Mouse (Mus musculus): ENCODE data around the gene Chrna7. TPM values are rescaled to one million over a fixed set of nuclear protein-coding genes. Genes with fewer than 3 reads are reported as not detected.

Chrna7 gene
- polyA plus RNA-seq, 1 experiment from 2014 or later = 1.6 TPM

DNA sequence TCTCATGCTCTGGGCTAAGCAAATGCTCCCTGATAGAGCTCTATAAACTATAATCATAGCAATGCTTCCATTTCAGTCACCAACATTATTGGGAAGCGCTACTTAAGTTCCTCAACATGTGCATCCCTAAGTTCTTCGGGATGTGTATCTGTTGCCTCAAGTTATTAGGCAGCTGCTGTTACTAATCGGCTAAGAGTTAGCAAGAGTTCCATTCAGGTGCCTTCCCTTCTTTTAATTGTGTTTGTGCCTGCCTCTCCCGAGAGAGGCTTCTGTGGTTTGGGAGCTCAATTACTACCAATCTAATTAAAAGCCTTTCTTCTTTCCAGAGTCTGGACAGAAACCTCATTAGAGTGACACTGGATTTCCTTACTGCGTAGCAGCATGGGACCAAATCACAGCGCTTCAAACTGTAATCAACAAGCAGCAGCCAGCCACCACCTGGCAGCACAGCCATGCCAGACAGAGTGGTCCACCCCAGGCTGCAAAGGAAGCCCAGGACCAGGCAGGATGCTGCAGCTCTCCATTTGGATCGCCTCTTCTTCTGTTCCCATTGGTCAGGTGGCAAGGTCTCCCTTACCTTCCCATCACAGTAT, 50.0 kb downstream of the Chrna7 start:
- no peaks in the 10 kb centered on the region for H3K27me3 ChIP-seq (replicated peaks)
- 75% methylated on average over 7 of the region's 7 CpGs for WGBS
- H3K4me2 ChIP-seq (replicated peaks) = no peak overlapping the region
- no peaks in the 10 kb centered on the region for H3K4me1 ChIP-seq (replicated peaks)
- H3K27ac ChIP-seq = no peak overlapping the region
- no peaks in the 10 kb centered on the region for H3K36me3 ChIP-seq
- H3K9ac ChIP-seq = no peak overlapping the region
- H3K4me3 ChIP-seq (replicated peaks) = no peak overlapping the region
- no peak for ATAC-seq
- no peaks in the 10 kb centered on the region for H3K9me3 ChIP-seq

DNA sequence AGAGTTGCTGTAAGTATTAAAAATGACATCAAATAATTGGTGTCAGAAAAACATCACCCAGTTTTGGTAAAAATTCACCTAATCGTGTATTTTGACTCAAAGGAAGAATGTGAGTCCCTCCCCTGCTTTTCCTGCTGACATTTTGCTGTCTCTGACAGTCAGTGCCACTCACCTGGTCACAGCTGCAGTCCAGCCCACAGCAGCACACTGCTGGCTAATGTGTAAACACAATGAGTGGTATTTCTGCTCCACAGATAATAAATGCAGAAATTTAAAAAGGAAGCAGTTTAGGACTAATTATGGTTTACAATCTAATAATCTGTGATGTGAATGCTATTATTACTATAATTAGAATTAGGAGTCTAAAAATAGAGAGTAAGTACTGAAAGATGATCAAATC, 59.1 kb downstream of the Chrna7 start:
- 54% methylated on average over 1 of the region's 1 CpGs for WGBS

DNA sequence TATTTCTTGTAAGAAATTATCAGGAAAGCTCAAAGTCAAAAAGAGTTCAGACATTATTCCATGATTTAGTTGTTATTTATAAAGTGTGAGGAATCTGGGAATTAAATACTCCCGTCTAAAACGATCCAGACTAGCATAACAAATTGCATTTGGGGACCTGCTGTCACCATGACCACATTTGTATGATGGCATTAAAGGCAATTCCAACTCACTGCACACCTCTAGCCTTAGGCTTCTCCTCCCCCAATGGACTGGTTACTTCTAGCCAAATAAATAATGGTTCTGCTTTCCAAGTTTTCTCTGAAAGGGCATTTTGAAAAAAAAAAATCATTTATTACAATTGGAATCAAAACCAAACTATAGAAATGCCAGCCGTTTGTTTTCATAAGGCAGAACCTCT, 63.6 kb downstream of the Chrna7 start:
- Histone ChIP-seq H3K36me3 (no peaks in the 10 kb centered on the region), H3K4me3 (replicated peaks) (no peak overlapping the region), H3K27me3 (replicated peaks) (no peaks in the 10 kb centered on the region), H3K9me3 (no peaks in the 10 kb centered on the region), H3K27ac (no peak overlapping the region), H3K4me2 (replicated peaks) (no peak overlapping the region), H3K9ac (no peak overlapping the region), H3K4me1 (replicated peaks) (no peaks in the 10 kb centered on the region)
- no peak for ATAC-seq
- WGBS = 76% methylated on average over 3 of the region's 3 CpGs

More for the DNA sequence above, 59.1 kb downstream of the Chrna7 start:
- no peak overlapping the region for H3K27ac ChIP-seq
- no peak overlapping the region for H3K4me2 ChIP-seq (replicated peaks)
- no peak overlapping the region for H3K9ac ChIP-seq
- H3K4me1 ChIP-seq (replicated peaks) = no peaks in the 10 kb centered on the region
- H3K27me3 ChIP-seq (replicated peaks) = no peaks in the 10 kb centered on the region
- ATAC-seq = no peak
- no peak overlapping the region for H3K4me3 ChIP-seq (replicated peaks)
- H3K9me3 ChIP-seq = no peaks in the 10 kb centered on the region
- H3K36me3 ChIP-seq = no peaks in the 10 kb centered on the region

DNA sequence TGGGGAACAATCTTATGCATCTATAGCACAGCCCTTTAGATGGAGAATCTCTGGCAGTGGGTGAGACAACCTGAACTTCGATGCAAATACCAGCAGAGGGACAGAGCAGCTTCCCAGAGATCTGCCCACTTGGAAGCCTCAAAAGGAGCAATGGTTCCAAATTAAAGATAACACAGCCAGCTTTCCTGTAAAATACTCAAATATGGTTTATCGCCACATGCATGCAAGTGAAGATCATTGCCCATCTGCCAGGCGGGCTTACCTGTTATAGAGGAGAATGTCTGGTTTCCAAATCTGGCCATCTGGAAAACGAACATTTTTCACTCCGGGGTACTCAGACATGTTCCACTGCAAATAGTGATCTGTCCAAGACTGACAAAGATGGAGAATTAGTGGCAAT, 64.0 kb downstream of the Chrna7 start:
- H3K36me3 ChIP-seq = no peaks in the 10 kb centered on the region
- no peaks in the 10 kb centered on the region for H3K4me1 ChIP-seq (replicated peaks)
- H3K27ac ChIP-seq = no peak overlapping the region
- no peak overlapping the region for H3K4me2 ChIP-seq (replicated peaks)
- no peak overlapping the region for H3K4me3 ChIP-seq (replicated peaks)
- WGBS = 87% methylated on average over 5 of the region's 5 CpGs
- no peak overlapping the region for H3K9ac ChIP-seq
- no peak for ATAC-seq
- no peaks in the 10 kb centered on the region for H3K9me3 ChIP-seq
- no peaks in the 10 kb centered on the region for H3K27me3 ChIP-seq (replicated peaks)

DNA sequence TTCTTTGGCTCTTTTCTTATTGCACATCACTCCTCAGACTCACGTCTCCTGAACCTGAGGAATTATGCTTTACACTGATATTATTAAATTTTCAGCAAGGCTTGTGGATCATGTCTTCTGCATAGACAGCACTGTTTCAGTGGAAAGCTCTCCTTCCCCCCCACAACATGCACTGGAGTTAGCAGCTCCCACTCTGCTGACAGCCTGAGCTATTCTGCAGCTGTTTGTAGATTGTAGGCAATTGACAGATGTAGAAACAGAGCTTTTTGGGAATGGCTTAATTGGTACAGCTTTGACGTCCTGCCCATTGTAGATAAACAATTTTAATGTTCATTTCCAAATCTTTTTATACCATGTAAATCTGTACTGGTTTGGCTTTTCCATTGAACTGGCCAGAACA, 89.8 kb downstream of the Chrna7 start:
- H3K4me3 ChIP-seq (replicated peaks) = no peak overlapping the region
- H3K4me1 ChIP-seq (replicated peaks) = no peaks in the 10 kb centered on the region
- no peaks in the 10 kb centered on the region for H3K9me3 ChIP-seq
- H3K27ac ChIP-seq = no peak overlapping the region
- no peak overlapping the region for H3K9ac ChIP-seq
- no peak overlapping the region for H3K4me2 ChIP-seq (replicated peaks)
- 40% methylated on average over 2 of the region's 2 CpGs for WGBS
- H3K36me3 ChIP-seq = no peaks in the 10 kb centered on the region
- ATAC-seq = no peak
- no peaks in the 10 kb centered on the region for H3K27me3 ChIP-seq (replicated peaks)

DNA sequence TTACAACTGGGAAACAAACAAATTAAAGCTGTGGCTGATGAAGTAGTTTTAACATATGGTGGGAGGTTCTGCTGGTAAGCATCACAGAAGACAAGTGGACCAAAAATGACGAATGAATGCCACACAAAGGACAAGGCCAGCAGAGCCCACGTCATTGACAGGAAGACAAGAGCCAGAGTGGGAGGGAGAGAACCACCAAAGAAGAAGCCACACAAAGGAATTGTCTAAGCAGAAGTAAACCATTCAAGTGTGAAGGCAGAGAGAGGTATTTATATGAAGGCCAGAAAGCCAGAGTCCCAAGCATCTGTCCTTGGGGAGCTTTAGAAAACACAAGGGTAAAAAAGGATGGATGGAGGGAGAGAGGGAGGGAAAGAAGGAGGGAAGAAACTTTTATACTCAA, 98.7 kb downstream of the Chrna7 start:
- Histone ChIP-seq H3K4me1 (replicated peaks) (no peaks in the 10 kb centered on the region), H3K9ac (no peak overlapping the region), H3K9me3 (no peaks in the 10 kb centered on the region), H3K27ac (no peak overlapping the region), H3K36me3 (no peaks in the 10 kb centered on the region), H3K4me3 (replicated peaks) (no peak overlapping the region), H3K4me2 (replicated peaks) (no peak overlapping the region), H3K27me3 (replicated peaks) (no peaks in the 10 kb centered on the region)
- 44% methylated on average over 2 of the region's 2 CpGs for WGBS
- ATAC-seq = no peak

DNA sequence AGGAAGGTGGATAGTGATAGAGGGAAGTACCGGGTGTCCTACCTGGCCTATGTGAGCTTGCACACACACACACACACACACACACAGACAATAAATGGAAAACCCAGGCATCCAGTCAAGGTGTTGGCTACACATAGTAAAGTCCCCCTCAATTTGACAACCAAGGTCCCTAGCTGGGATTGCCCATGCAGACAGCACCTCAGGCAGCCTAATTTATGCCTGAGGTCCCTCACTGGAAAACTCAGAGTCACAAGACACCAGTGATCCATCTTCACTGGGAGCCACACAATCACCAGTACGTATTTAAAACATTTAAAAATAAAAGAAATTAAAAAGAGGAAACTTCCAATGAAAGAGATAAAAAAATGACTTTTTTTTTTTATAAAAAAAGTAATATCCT, 99.1 kb downstream of the Chrna7 start:
- 77% methylated on average over 2 of the region's 2 CpGs for WGBS
- Histone ChIP-seq H3K4me1 (replicated peaks) (no peaks in the 10 kb centered on the region), H3K9ac (no peak overlapping the region), H3K27ac (no peak overlapping the region), H3K36me3 (no peaks in the 10 kb centered on the region), H3K27me3 (replicated peaks) (no peaks in the 10 kb centered on the region), H3K9me3 (no peaks in the 10 kb centered on the region), H3K4me3 (replicated peaks) (no peak overlapping the region), H3K4me2 (replicated peaks) (no peak overlapping the region)
- no peak for ATAC-seq

DNA sequence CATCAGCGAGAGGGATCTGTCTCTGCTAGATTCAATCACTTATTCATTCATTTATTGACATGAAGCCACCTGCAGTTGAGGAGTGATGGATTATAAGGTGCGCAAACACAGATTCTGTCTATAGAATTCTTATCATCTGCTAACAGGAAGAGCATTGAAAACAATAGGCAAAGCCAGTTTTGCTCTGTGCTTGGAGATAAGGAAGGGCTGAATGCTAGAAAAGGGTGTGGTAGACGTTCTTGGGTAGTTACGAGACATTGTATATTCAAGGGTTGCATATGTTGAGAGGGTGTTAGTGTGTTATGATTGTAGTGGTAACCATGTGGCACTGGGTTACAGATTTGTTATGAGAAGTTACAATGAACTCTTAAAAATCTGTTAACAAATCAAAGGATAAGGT, 103.0 kb downstream of the Chrna7 start:
- Histone ChIP-seq H3K27ac (no peak overlapping the region), H3K9me3 (no peaks in the 10 kb centered on the region), H3K4me3 (replicated peaks) (no peak overlapping the region), H3K4me2 (replicated peaks) (no peak overlapping the region), H3K4me1 (replicated peaks) (no peaks in the 10 kb centered on the region), H3K36me3 (no peaks in the 10 kb centered on the region), H3K9ac (no peak overlapping the region), H3K27me3 (replicated peaks) (no peaks in the 10 kb centered on the region)
- 53% methylated on average over 4 of the region's 4 CpGs for WGBS
- no peak for ATAC-seq

DNA sequence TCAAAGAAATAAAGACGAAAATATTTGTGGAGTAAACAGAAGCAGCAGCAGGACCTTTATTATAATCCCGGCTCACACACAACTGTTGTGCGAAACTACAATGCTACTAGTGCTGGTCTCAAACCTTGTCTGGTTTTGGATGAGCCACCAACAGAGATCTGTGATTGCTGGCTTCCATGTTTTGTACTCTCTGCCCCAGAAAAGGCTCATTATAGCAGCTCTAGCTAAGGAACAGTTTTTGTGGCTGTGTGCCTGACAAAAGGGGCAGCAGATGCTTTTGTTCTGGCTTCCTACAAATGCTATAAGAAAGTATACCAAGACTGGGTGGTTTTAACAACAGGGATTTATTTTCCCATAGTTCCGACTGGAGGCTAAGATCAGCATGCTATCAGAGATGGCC, 126.4 kb downstream of the Chrna7 start:
- ATAC-seq = no peak
- Histone ChIP-seq H3K9ac (no peak overlapping the region), H3K9me3 (no peaks in the 10 kb centered on the region), H3K27me3 (replicated peaks) (no peaks in the 10 kb centered on the region), H3K27ac (no peak overlapping the region), H3K4me2 (replicated peaks) (no peak overlapping the region), H3K4me3 (replicated peaks) (no peak overlapping the region), H3K36me3 (no peaks in the 10 kb centered on the region), H3K4me1 (replicated peaks) (no peaks in the 10 kb centered on the region)
- WGBS = 84% methylated on average over 4 of the region's 4 CpGs

DNA sequence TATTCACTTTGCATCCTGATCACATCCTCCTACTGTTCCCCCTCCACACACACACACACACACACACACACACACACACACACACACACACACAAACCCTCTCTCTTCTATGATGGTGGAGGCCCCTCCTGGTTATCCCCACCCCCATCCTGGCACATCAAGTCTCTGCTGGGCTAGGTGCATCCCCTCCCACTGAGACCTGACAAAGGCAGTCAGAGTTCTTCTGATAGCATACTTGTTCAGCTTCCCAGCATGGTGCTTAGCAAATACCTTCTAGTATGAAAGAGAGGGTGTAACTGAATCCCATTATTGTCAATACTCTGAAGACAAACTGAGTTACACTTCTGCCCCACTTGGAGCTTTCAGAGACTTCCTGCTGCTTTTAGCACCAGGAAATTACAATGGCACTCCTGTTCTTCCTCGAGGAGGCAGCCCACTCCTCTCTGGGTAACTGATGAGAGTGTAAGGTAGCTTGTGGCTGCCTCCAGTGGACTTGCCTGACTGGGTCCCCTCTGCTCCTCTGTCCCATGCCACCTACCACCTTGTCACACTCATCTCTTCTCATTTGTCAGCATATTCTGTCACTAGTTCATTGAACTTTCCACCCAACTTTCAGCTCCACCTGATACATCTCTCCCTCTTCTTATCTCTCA, 127.9 kb downstream of the Chrna7 start:
- Histone ChIP-seq H3K9ac (no peak overlapping the region), H3K4me3 (replicated peaks) (no peak overlapping the region), H3K27me3 (replicated peaks) (no peaks in the 10 kb centered on the region), H3K4me1 (replicated peaks) (no peaks in the 10 kb centered on the region), H3K36me3 (no peaks in the 10 kb centered on the region), H3K4me2 (replicated peaks) (no peak overlapping the region), H3K27ac (no peak overlapping the region), H3K9me3 (no peaks in the 10 kb centered on the region)
- 3% methylated on average over 1 of the region's 1 CpGs for WGBS
- no peak for ATAC-seq

DNA sequence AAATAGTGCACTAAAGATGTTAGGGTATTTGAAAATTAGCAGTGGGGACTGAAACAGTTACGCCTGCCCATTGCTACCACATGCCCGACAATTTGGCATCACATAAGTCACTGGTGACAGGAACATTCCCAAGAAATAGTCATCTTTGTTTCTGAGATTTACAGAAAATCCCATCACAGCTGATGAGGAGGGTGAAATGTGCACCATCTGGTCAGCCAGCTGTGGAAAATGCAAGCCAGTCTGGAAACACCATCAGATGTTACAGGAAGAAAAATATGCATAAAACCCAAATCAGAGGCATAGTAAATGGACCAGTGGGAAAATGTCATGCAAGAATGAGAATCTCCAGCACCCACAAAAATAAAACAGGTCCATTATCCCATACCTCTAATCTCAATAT, 151.4 kb downstream of the Chrna7 start:
- no peak for ATAC-seq
- 88% methylated on average over 2 of the region's 2 CpGs for WGBS

More for the DNA sequence above, 151.4 kb downstream of the Chrna7 start:
- no peak overlapping the region for H3K27ac ChIP-seq
- no peaks in the 10 kb centered on the region for H3K36me3 ChIP-seq
- no peak overlapping the region for H3K9ac ChIP-seq
- no peaks in the 10 kb centered on the region for H3K27me3 ChIP-seq (replicated peaks)
- H3K9me3 ChIP-seq = no peaks in the 10 kb centered on the region
- H3K4me1 ChIP-seq (replicated peaks) = no peaks in the 10 kb centered on the region
- H3K4me3 ChIP-seq (replicated peaks) = no peak overlapping the region
- no peak overlapping the region for H3K4me2 ChIP-seq (replicated peaks)

Measured in intestine, embryonic 15.5 days (tissue).